Mouse (Mus musculus) stomach, postnatal 0 days (tissue): ENCODE data around the gene Ccdc7a. TPM values are rescaled to one million over a fixed set of nuclear protein-coding genes. Genes with fewer than 3 reads are reported as not detected.
A peak's percentile ranks its signal among the peaks of the same experiment; 100 is the strongest.

Experiments used
- ATAC-seq: fragments of 200-750 bp; cut with Nextera tagmentation; 2 replicates; pipeline ENCODE4 v1.8.0; 2017; ENCODE audit not compliant: low FRiP score, low TSS enrichment
- DNase-seq: peaks from one replicate; pipeline ENCODE4 v3.0.0-alpha.2; 2016; ENCODE audit warnings: low spot score
- H3K27ac ChIP-seq: fragments of 300-500 bp; sonication (generic); replicated peaks from 2 replicates; pipeline ENCODE4 v1.5.1; 2014; ENCODE audit warnings: mild to moderate bottlenecking, control low read depth
- H3K27me3 ChIP-seq: fragments of 300-500 bp; sonication (generic); 2 replicates; pipeline ENCODE4 v1.6.1; 2014; ENCODE audit warnings: low read length; ENCODE audit not compliant: control insufficient read depth, insufficient read depth
- H3K36me3 ChIP-seq: fragments of 300-500 bp; sonication (generic); 2 replicates; pipeline ENCODE4 v1.6.1; 2014; ENCODE audit warnings: low read length, mixed read lengths; ENCODE audit not compliant: control insufficient read depth, insufficient read depth
- H3K4me1 ChIP-seq: fragments of 300-500 bp; sonication (generic); replicated peaks from 2 replicates; pipeline ENCODE4 v1.6.1; 2014; ENCODE audit warnings: antibody characterized with exemption; ENCODE audit not compliant: control insufficient read depth, insufficient read depth
- H3K4me2 ChIP-seq: fragments of 300-500 bp; sonication (generic); replicated peaks from 2 replicates; pipeline ENCODE4 v1.6.1; 2014; ENCODE audit warnings: low read depth, mild to moderate bottlenecking, control low read depth, moderate library complexity
- H3K4me3 ChIP-seq: fragments of 300-500 bp; sonication (generic); 2 replicates; pipeline ENCODE4 v1.5.1; 2014; ENCODE audit warnings: low read depth, low read length, control low read depth
- H3K9ac ChIP-seq: fragments of 300-500 bp; sonication (generic); 2 replicates; pipeline ENCODE4 v1.6.1; 2014; ENCODE audit warnings: mild to moderate bottlenecking, low read length, control low read depth, mixed read lengths
- H3K9me3 ChIP-seq: fragments of 300-500 bp; sonication (generic); 2 replicates; pipeline ENCODE4 v1.6.1; 2016; ENCODE audit warnings: low read length; ENCODE audit not compliant: control insufficient read depth
- CTCF ChIP-seq: IDR thresholded peaks from 2 replicates; pipeline ENCODE4 v1.5.1; 2016; ENCODE audit warnings: antibody characterized with exemption, low read depth, mild to moderate bottlenecking, moderate library complexity
- EP300 ChIP-seq: optimal IDR thresholded peaks from 2 replicates; pipeline ENCODE3; 2016; ENCODE audit warnings: antibody characterized with exemption
- WGBS: fragments of 180-500 bp; shearing (Covaris S2); extraction: QIAGEN DNeasy Blood & Tissue Kit; methylation state at CpG from one replicate; pipeline ENCODE4 v1.1.7; 2014; 5-methylcytosine and 5-hydroxymethylcytosine counted together
- polyA plus RNA-seq: library from polyadenylated mRNA; unstranded; fragments of >200 nt; fragmentation: Nextera tagmentation; extraction: Ambion mirVana; gene quantifications from 2 replicates; pipeline ENCODE4 v1.2.1, GENCODE M21; 2015

Gene Ccdc7a
- polyA plus RNA-seq, 1 experiment from 2014 or later = not detected

DNA sequence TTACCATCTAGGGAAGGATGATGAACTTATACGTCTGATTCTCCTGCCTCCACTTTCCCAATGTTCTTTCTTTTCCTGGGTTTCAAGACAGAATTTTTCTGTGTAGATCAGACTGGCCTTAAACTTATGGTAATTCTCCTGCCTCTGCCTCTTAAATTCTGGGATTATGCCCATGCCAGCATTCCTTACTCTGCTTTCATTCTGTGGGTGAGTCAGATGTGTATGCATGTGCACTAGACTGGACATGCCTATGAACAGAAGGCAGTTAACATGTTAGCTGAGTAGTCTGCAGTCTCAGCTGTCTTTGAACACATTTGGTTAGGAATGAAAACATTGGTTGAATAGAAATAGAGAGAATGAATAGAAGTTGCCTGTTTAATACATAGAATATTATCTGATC, 360.9 kb downstream of the Ccdc7a start:
- DNase-seq (no peak), ATAC-seq (no peak)
- no peak for TF ChIP-seq EP300
- TF ChIP-seq CTCF = no peak
- H3K9me3 ChIP-seq = no peaks in the 10 kb centered on the region
- no peaks in the 10 kb centered on the region for H3K27me3 ChIP-seq
- peaks cover 3% of the 10 kb centered on the region; the same call in 1 of the 2 replicates for H3K4me1 ChIP-seq
- H3K4me3 ChIP-seq = no peak overlapping the region
- 50% methylated on average over 1 of the region's 1 CpGs for WGBS
- H3K4me2 ChIP-seq = no peak overlapping the region
- H3K36me3 ChIP-seq = peaks cover 4% of the 10 kb centered on the region; the same call in 1 of the 2 replicates
- H3K9ac ChIP-seq = no peak overlapping the region
- no peak overlapping the region for H3K27ac ChIP-seq

DNA sequence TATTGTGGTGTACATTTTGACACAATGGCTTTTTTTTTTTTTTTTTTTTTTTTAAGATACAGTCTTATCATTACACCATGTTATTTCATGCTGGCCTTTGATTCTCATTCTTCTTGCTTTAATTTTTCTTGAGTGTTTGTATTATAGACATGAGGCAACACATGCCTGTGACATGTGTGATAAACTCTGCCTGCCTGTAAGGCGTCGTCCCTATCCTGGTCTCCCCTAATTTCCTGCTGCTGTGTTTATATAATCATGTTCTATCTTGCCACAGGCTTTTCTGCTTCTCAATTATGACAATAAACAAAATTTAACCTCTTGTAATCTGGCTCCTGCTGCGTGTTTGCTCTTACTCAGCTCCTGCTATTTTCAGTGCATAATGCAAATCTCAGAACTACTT, 367.4 kb downstream of the Ccdc7a start:
- H3K4me3 ChIP-seq = no peak overlapping the region

DNA sequence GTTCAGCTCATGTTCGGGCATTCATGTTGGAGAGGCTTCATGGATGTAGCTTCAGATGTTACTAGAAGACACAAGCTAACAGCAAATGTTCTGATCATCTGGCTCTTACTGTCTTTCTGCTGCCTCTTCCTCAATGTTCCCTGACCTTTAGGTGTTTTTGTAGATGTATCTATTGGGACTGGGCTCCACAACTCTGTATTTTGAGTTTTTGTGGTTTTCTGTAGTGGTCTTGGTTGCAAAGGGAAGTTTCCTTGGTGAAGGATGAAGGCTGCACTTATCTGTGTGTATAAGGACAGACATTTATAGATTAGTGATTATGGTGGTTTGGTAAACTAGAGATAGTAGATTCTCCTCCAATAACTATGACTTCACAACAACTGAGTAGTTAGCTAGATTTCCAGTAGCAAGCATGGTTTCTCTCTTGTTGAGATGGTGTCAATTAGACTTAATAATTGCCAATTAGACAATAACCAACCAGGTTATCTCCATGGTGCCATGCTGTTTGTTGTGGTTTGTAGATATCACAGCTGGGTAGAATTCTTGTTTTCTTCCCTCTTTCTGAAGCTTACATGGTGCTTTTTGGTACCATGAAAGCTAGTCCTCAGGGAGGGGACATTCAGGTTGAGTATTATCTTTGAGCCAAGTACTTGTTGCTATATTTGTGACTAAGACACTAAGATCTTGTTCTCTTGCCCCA, 368.5 kb downstream of the Ccdc7a start:
- DNase-seq (no peak), ATAC-seq (no peak)
- H3K4me3 ChIP-seq = no peak overlapping the region
- H3K36me3 ChIP-seq = no peaks in the 10 kb centered on the region
- WGBS = 91% methylated on average over 1 of the region's 1 CpGs
- no peaks in the 10 kb centered on the region; the same call in 1 of the 2 replicates for H3K4me1 ChIP-seq
- H3K27me3 ChIP-seq = no peaks in the 10 kb centered on the region
- no peak overlapping the region for H3K4me2 ChIP-seq
- no peaks in the 10 kb centered on the region for H3K9me3 ChIP-seq
- TF ChIP-seq CTCF = no peak
- TF ChIP-seq EP300 = no peak
- H3K9ac ChIP-seq = no peak overlapping the region
- no peak overlapping the region for H3K27ac ChIP-seq

More for the DNA sequence above, 367.4 kb downstream of the Ccdc7a start:
- Histone ChIP-seq H3K9me3 (no peaks in the 10 kb centered on the region), H3K27ac (no peak overlapping the region), H3K9ac (no peak overlapping the region), H3K4me2 (no peak overlapping the region), H3K4me1 (no peaks in the 10 kb centered on the region; the same call in 1 of the 2 replicates), H3K27me3 (no peaks in the 10 kb centered on the region), H3K36me3 (no peaks in the 10 kb centered on the region)
- 16% methylated on average over 3 of the region's 3 CpGs for WGBS
- ATAC-seq (no peak), DNase-seq (no peak)
- TF ChIP-seq EP300 (no peak), CTCF (no peak)

DNA sequence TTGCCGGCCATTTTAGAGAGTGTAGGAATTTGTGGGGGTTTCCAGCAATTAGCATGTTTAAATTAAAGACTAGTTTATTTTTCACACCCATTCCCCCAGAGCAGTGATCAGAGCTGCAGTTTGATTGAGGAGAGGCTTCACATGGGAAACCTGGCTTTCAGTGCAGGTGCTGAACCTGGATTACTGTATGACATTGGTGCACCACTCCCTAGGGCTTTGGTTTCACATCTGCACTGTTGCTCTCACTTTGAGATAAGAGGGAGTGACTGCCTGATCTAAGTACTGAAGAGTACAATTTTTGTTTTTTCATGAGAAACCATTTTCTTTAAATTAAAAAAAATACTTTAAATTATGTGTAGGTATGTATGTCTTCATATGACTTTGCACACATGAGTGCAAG, 375.3 kb downstream of the Ccdc7a start:
- Histone ChIP-seq H3K27me3 (no peaks in the 10 kb centered on the region), H3K4me3 (no peak overlapping the region), H3K4me1 (no peaks in the 10 kb centered on the region; the same call in 1 of the 2 replicates), H3K4me2 (peak overlapping the region; percentile 18; the same call in 1 of the 2 replicates), H3K27ac (no peak overlapping the region), H3K9ac (no peak overlapping the region), H3K36me3 (no peaks in the 10 kb centered on the region), H3K9me3 (no peaks in the 10 kb centered on the region)
- ATAC-seq (no peak), DNase-seq (no peak)
- TF ChIP-seq EP300 (no peak), CTCF (no peak)
- 64% methylated on average over 1 of the region's 1 CpGs for WGBS

DNA sequence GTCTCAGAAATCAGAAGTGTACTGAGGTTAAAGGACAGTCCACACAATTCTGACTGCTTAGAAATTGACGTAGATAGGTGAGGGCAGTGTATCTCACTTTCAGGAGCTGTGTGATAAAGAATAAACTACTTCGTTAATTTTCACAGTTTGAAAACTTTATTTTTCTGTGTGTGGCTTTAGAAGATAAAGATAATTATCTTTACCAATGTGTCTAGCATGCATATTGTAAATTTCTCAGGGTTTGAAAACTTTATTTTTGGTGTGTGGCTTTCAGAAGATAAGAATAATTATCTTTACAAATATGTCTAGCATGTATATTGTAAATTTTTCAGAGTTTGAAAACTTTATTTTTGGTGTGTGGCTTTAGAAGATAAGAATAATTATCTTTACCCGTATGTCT, 376.6 kb downstream of the Ccdc7a start:
- no peaks in the 10 kb centered on the region for H3K36me3 ChIP-seq
- 52% methylated on average over 3 of the region's 3 CpGs for WGBS
- H3K4me3 ChIP-seq = no peak overlapping the region
- H3K4me2 ChIP-seq = 0 out of 2 replicates have a peak overlapping the region, but pooled peaks have one; percentile 9
- DNase-seq = no peak
- H3K9ac ChIP-seq = no peak overlapping the region
- H3K4me1 ChIP-seq = no peaks in the 10 kb centered on the region
- no peak for TF ChIP-seq CTCF
- no peak for TF ChIP-seq EP300
- no peak for ATAC-seq
- H3K9me3 ChIP-seq = no peaks in the 10 kb centered on the region
- no peaks in the 10 kb centered on the region for H3K27me3 ChIP-seq
- H3K27ac ChIP-seq = no peak overlapping the region

DNA sequence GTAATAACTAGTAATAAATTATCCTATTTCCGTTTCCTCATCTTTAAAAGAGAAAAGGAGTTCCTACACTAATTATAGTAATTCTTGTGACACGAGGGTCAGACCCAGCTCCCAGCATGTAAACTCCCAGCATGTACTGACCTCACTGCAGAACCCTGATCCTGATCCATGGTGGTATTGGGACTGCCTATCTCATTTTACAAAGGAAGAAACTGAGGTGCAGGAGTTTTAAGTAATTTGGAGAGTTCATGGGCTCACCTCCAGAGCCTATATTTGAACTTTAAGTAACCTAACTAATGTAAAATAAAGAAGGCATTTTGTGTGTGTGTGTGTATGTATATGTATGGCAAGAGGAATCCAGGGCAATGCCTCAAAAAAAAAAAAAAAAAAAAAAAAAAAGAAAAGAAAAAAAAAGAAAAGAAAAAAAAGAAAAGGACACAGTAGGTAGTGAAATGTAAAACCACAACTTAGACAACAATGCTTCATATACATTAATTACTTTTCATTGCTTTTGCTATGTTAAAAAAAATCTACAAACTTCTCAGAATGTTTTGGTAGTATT, 378.8 kb downstream of the Ccdc7a start:
- peak; percentile 4; the same call in 1 of the 2 replicates for ATAC-seq
- 2% methylated on average over 2 of the region's 2 CpGs for WGBS
- H3K27me3 ChIP-seq = no peaks in the 10 kb centered on the region
- H3K4me3 ChIP-seq = peak overlapping the region; percentile 92
- TF ChIP-seq CTCF = no peak
- TF ChIP-seq EP300 = no peak
- no peak for DNase-seq
- H3K9me3 ChIP-seq = no peaks in the 10 kb centered on the region
- H3K4me2 ChIP-seq = peak overlapping the region; percentile 65
- no peaks in the 10 kb centered on the region for H3K4me1 ChIP-seq
- peak overlapping the region; percentile 100 for H3K9ac ChIP-seq
- H3K27ac ChIP-seq = peak overlapping the region; percentile 99
- H3K36me3 ChIP-seq = no peaks in the 10 kb centered on the region
